Mouse (Mus musculus) heart, postnatal 0 days (tissue): ENCODE results near the gene Zfp319. TPM values are rescaled to one million over a fixed set of nuclear protein-coding genes. Genes with fewer than 3 reads are reported as not detected.

Experiments used
- ATAC-seq: fragments of 200-750 bp; cut with Nextera tagmentation; 2 replicates; pipeline ENCODE4 v1.8.0; 2017; ENCODE audit warnings: low read depth, moderate number of reproducible peaks, moderate library complexity; ENCODE audit not compliant: insufficient read depth
- DNase-seq: peaks from one replicate; pipeline ENCODE4 v3.0.0-alpha.2; 2016; ENCODE audit warnings: low spot score
- H3K27ac ChIP-seq: fragments of 300-500 bp; sonication (generic); 2 replicates; pipeline ENCODE4 v1.5.1; 2014; ENCODE audit warnings: low read depth, mild to moderate bottlenecking
- H3K27me3 ChIP-seq: fragments of 300-500 bp; sonication (generic); 2 replicates; pipeline ENCODE4 v1.6.1; 2014; ENCODE audit warnings: low read length, mixed read lengths; ENCODE audit not compliant: control insufficient read depth, insufficient read depth
- H3K36me3 ChIP-seq: fragments of 300-500 bp; sonication (generic); replicated peaks from 2 replicates; pipeline ENCODE4 v1.6.1; 2014; ENCODE audit warnings: low read length, mixed read lengths; ENCODE audit not compliant: control insufficient read depth, insufficient read depth
- H3K4me1 ChIP-seq: fragments of 300-500 bp; sonication (generic); 2 replicates; pipeline ENCODE4 v1.6.1; 2014; ENCODE audit warnings: antibody characterized with exemption; ENCODE audit not compliant: control insufficient read depth, insufficient read depth
- H3K4me2 ChIP-seq: fragments of 300-500 bp; sonication (generic); 2 replicates; pipeline ENCODE4 v1.6.1; 2014; ENCODE audit warnings: low read depth, mild to moderate bottlenecking, low read length, moderate library complexity
- H3K4me3 ChIP-seq: fragments of 300-500 bp; sonication (generic); 2 replicates; pipeline ENCODE4 v1.5.1; 2014; ENCODE audit warnings: low read depth, low read length
- H3K9ac ChIP-seq: fragments of 300-500 bp; sonication (generic); replicated peaks from 2 replicates; pipeline ENCODE4 v1.6.1; 2014; ENCODE audit warnings: low read depth, low read length, mixed read lengths
- H3K9me3 ChIP-seq: fragments of 300-500 bp; sonication (generic); replicated peaks from 2 replicates; pipeline ENCODE4 v1.6.1; 2016; ENCODE audit warnings: low read length; ENCODE audit not compliant: control insufficient read depth
- CTCF ChIP-seq: IDR thresholded peaks from 2 replicates; pipeline ENCODE4 v1.5.1; 2016; ENCODE audit warnings: antibody characterized with exemption, control low read depth, low read depth
- EP300 ChIP-seq: IDR thresholded peaks from 2 replicates; pipeline ENCODE4 v1.6.1; 2016; ENCODE audit warnings: antibody characterized with exemption, low read depth
- WGBS: fragments of 180-500 bp; shearing (Covaris S2); extraction: QIAGEN DNeasy Blood & Tissue Kit; methylation state at CpG from one replicate; pipeline ENCODE4 v1.1.7; 2014; 5-methylcytosine and 5-hydroxymethylcytosine counted together
- polyA plus RNA-seq: library from polyadenylated mRNA; unstranded; fragments of >200 nt; fragmentation: Nextera tagmentation; extraction: Ambion mirVana; gene quantifications from 2 replicates; pipeline ENCODE4 v1.2.1, GENCODE M21; 2015
- total RNA-seq: library from RNA; depleted of rRNA; stranded (reverse); fragments of >200 nt; gene quantifications from 2 replicates; pipeline ENCODE4 v1.2.3, GENCODE M21; 2014; ENCODE audit warnings: low replicate concordance

The Zfp319 gene
- total and polyA plus RNA-seq, 2 experiments from 2014 or later = 3.6 to 7.8 TPM

GRCm38 (mm10) chr8:95336363-95336762 is 4.6 kb upstream of the Zfp319 start:
- Histone ChIP-seq H3K27me3 (no peaks in the 10 kb centered on the region), H3K4me3 (no peak overlapping the region), H3K36me3 (peaks cover 51% of the 10 kb centered on the region), H3K27ac (no peak overlapping the region), H3K9me3 (no peaks in the 10 kb centered on the region), H3K4me1 (0 out of 2 replicates have a peak, but pooled peaks cover 3% of the 10 kb centered on the region), H3K9ac (no peak overlapping the region), H3K4me2 (no peak overlapping the region)
- DNase-seq = no peak
- TF ChIP-seq CTCF (no peak), EP300 (no peak)
- ATAC-seq = no peak

GRCm38 (mm10) chr8:95335706-95336105 is 4.0 kb upstream of the Zfp319 start:
- TF ChIP-seq CTCF = no peak
- TF ChIP-seq EP300 = no peak
- Histone ChIP-seq H3K36me3 (peaks cover 45% of the 10 kb centered on the region), H3K9me3 (no peaks in the 10 kb centered on the region), H3K9ac (no peak overlapping the region), H3K4me2 (no peak overlapping the region), H3K27me3 (no peaks in the 10 kb centered on the region), H3K4me3 (no peak overlapping the region), H3K4me1 (no peaks in the 10 kb centered on the region), H3K27ac (no peak overlapping the region)
- DNase-seq (no peak), ATAC-seq (no peak)
- 82% methylated on average over 1 of the region's 1 CpGs for WGBS

- ATAC-seq = no peak
- TF ChIP-seq EP300 (no peak), CTCF (no peak)
- peaks cover 40% of the 10 kb centered on the region for H3K36me3 ChIP-seq
These were observed 868 bp upstream of the Zfp319 start for GRCm38 (mm10) chr8:95332437-95333199.

GRCm38 (mm10) chr8:95331156-95331719 is 512 bp downstream of the Zfp319 start:
- Histone ChIP-seq H3K27ac (peak overlapping the region; percentile 95), H3K4me3 (peak overlapping the region; percentile 89), H3K4me1 (peaks cover 9% of the 10 kb centered on the region; the same call in 1 of the 2 replicates), H3K9me3 (no peaks in the 10 kb centered on the region), H3K27me3 (no peaks in the 10 kb centered on the region), H3K4me2 (peak overlapping the region; percentile 84), H3K36me3 (peaks cover 49% of the 10 kb centered on the region), H3K9ac (peak overlapping the region; percentile 86)
- ATAC-seq = peak; percentile 47
- peak; percentile 55 for DNase-seq
- TF ChIP-seq EP300 (no peak; the same call in 1 of the 2 replicates), CTCF (no peak)
- WGBS = under 1% methylated on average over 37 of the region's 38 CpGs

More at GRCm38 (mm10) chr8:95332437-95333199, 868 bp upstream of the Zfp319 start:
- peak overlapping the region; percentile 89 for H3K4me3 ChIP-seq
- no peaks in the 10 kb centered on the region for H3K9me3 ChIP-seq
- no peaks in the 10 kb centered on the region for H3K27me3 ChIP-seq
- no peak for DNase-seq
- H3K4me1 ChIP-seq = peaks cover 9% of the 10 kb centered on the region; the same call in 1 of the 2 replicates
- WGBS = 22% methylated on average over 21 of the region's 21 CpGs
- H3K9ac ChIP-seq = peak overlapping the region; percentile 86; the same call in 1 of the 2 replicates
- H3K27ac ChIP-seq = peak overlapping the region; percentile 95
- peak overlapping the region; percentile 84 for H3K4me2 ChIP-seq

- no peak for ATAC-seq
- peaks cover 56% of the 10 kb centered on the region for H3K36me3 ChIP-seq
- no peaks in the 10 kb centered on the region for H3K27me3 ChIP-seq
- H3K9ac ChIP-seq = peak overlapping the region; percentile 86
- WGBS = 18% methylated on average over 1 of the region's 1 CpGs
- TF ChIP-seq CTCF (no peak), EP300 (no peak)
- H3K4me3 ChIP-seq = peak overlapping the region; percentile 89
- peaks cover 9% of the 10 kb centered on the region; the same call in 1 of the 2 replicates for H3K4me1 ChIP-seq
- no peak for DNase-seq
- peak overlapping the region; percentile 84 for H3K4me2 ChIP-seq
- no peak overlapping the region for H3K27ac ChIP-seq
- H3K9me3 ChIP-seq = no peaks in the 10 kb centered on the region
These were observed 1.4 kb downstream of the Zfp319 start for GRCm38 (mm10) chr8:95330367-95330766.
